Mouse (Mus musculus): ENCODE results near the gene Gak. TPM values are rescaled to one million over a fixed set of nuclear protein-coding genes. Genes with fewer than 3 reads are reported as not detected.
"Not testable (repeated sequence)": the region's sequence is repeated elsewhere in the genome, so short reads cannot be mapped to it uniquely, and the experiment has no call there.

Gene Gak
- polyA plus RNA-seq, 1 experiment from 2014 or later, result 47.2 TPM

DNA sequence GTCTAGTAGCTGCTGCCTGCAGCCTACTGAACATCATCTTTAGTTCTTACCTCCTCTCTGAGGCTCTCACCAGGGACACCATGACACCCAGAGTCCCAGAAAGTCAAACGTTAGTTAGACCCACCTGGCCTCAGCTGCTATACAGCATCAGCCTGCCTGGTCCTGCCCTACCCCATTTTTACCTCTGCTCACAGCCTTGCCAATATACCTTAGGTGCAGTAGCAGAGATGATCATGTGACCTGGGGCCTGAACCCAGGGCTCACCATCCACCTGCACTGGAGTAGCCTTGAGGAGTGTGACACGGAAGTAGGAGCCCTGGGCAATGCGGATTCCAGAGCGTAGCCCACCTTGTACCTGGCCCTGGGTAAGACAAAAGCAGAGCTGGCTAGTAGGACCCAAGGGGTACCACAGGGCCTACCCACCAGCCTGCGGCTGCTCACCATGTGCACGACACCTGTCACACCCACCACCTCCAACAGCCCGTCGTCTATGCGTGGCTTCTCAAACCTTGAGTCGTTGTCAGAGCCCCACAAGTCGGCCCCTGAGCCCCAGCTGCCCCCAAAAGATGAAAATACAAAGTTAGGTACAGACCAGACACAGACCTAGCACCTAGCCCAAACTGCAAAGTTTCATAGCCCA, 19.5 kb upstream of the Gak start:
- 92% methylated on average over 11 of the region's 11 CpGs for WGBS
- no peaks in the 10 kb centered on the region for H3K27me3 ChIP-seq (ENCODE audit: control insufficient read depth, insufficient read depth, low read length)
- no peak overlapping the region for H3K4me3 ChIP-seq (replicated peaks; ENCODE audit: low read length)
- no peak for ATAC-seq (ENCODE audit: low FRiP score)
- no peak overlapping the region for H3K9ac ChIP-seq
- H3K27ac ChIP-seq, result no peak overlapping the region
- no peak overlapping the region for H3K4me2 ChIP-seq (replicated peaks)
- no peaks in the 10 kb centered on the region for H3K4me1 ChIP-seq (replicated peaks; ENCODE audit: control insufficient read depth, insufficient read depth, low read length)
- no peaks in the 10 kb centered on the region for H3K9me3 ChIP-seq (ENCODE audit: control insufficient read depth, low read length)
- H3K36me3 ChIP-seq (replicated peaks; ENCODE audit: control insufficient read depth, insufficient read depth), result peaks cover 93% of the 10 kb centered on the region
- DNase-seq (ENCODE audit: low spot score), result no peak

DNA sequence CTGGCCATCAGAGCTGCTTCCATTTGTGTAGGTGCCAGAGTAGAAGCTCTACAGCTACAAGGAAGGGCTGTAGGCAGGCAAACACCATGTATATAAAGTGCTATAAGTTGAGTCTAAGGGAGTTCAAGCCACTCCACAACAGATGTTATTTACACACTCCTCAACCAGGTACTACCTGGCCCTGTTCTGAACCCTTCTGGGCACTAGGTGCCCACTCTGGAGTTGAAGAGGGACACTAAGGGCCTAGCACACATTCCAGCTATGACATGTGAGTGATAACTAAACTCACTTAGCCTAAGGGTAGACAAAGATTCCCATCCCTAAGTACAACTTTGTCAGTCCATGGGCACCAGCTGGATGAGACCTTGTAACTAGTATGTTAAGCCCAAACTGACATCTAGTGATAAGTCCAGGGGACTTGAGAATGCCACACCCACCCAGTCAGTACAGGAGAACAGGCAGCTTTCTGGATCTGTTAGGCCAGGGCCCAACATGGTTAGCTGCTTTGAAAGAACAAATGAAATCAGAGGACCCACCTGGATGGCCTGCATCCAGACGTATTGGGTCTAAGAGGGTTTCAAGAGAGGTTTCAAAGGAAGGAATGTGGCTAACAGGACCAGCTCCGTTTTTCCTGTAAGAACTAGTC, 18.4 kb upstream of the Gak start:
- H3K9ac ChIP-seq, result no peak overlapping the region
- no peak overlapping the region for H3K27ac ChIP-seq
- no peak overlapping the region for H3K4me2 ChIP-seq (replicated peaks)
- 90% methylated on average over 2 of the region's 2 CpGs for WGBS
- H3K4me1 ChIP-seq (replicated peaks; ENCODE audit: control insufficient read depth, insufficient read depth, low read length), result no peaks in the 10 kb centered on the region
- ATAC-seq (ENCODE audit: low FRiP score), result no peak
- no peak for DNase-seq (ENCODE audit: low spot score)
- peaks cover 93% of the 10 kb centered on the region for H3K36me3 ChIP-seq (replicated peaks; ENCODE audit: control insufficient read depth, insufficient read depth)
- no peak overlapping the region for H3K4me3 ChIP-seq (replicated peaks; ENCODE audit: low read length)
- H3K9me3 ChIP-seq (ENCODE audit: control insufficient read depth, low read length), result no peaks in the 10 kb centered on the region
- H3K27me3 ChIP-seq (ENCODE audit: control insufficient read depth, insufficient read depth, low read length), result no peaks in the 10 kb centered on the region

DNA sequence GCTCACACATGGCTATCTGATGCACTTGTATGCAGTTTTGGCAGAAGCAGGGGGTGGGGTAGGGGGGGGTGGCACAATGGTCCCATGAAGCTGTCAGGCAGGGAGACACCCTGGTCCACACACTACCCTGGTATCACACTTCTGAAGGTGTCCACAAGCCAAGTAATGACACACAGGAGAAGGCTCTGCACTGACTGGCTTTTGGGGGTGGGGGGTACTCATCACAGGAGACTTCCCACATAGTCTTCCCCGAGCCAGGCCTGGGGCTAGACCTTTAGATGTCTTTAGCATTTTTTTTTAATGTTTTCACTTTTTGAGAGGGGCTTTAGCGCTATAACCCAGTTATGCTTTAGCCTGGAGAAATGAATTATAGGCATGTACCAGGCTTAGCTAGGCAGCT, 17.8 kb upstream of the Gak start:
- H3K27me3 ChIP-seq (ENCODE audit: control insufficient read depth, insufficient read depth, low read length), result no peaks in the 10 kb centered on the region
- no peaks in the 10 kb centered on the region for H3K4me1 ChIP-seq (replicated peaks; ENCODE audit: control insufficient read depth, insufficient read depth, low read length)
- no peak overlapping the region for H3K4me2 ChIP-seq (replicated peaks)
- no peak overlapping the region for H3K27ac ChIP-seq
- WGBS, result 90% methylated on average over 2 of the region's 2 CpGs
- ATAC-seq (ENCODE audit: low FRiP score) (no peak), DNase-seq (ENCODE audit: low spot score) (no peak)
- H3K4me3 ChIP-seq (replicated peaks; ENCODE audit: low read length), result no peak overlapping the region
- no peaks in the 10 kb centered on the region for H3K9me3 ChIP-seq (ENCODE audit: control insufficient read depth, low read length)
- H3K9ac ChIP-seq, result no peak overlapping the region
- H3K36me3 ChIP-seq (replicated peaks; ENCODE audit: control insufficient read depth, insufficient read depth), result peaks cover 93% of the 10 kb centered on the region

DNA sequence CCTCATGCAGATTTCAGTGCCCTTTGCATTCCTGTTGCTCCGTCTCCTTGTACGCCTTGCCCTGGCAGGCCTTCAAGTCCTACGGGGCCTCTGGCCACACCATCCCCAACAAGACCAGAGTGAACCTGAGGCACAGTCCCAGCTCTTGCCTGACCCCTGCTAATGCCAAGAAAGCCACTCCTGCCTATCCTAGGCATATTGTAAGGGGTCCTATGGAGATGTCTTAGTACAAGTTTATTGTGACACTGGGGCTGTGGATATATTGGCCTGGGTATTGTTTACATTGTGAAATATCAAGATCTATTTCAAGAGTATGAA, 16.7 kb upstream of the Gak start:
- WGBS, result 88% methylated on average over 3 of the region's 3 CpGs
- Histone ChIP-seq H3K36me3 (replicated peaks; ENCODE audit: control insufficient read depth, insufficient read depth) (peaks cover 89% of the 10 kb centered on the region), H3K4me1 (replicated peaks; ENCODE audit: control insufficient read depth, insufficient read depth, low read length) (no peaks in the 10 kb centered on the region)

DNA sequence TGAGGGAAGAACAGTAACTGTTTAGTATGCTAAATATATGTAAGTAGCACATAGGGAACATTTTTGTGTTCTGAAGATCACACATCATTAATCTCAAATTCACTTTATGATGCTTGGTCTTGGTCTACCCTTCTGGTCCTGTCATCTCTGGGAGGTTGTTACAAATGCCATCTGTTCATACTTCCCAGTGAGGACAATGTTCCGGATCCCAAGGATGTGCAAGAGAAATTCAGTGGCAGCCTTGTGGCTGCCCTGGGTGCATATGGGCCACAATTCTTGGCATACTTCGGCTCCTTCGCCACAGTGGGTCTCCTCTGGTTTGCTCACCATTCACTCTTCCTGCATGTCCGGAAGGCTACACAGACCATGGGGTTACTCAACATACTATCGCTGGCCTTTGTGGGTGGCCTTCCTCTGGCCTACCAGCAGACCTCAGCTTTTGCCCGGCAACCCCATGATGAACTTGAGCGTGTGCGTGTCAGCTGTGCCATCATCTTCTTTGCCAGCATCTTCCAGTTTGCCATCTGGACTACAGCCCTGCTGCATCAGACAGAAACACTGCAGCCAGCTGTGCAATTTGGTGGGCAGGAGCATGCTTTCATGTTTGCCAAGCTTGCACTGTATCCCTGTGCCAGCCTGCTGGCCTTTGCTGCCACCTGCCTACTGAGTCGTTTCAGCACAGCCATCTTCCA, 16.2 kb upstream of the Gak start:
- peak; percentile 37 for DNase-seq (ENCODE audit: low spot score)
- Histone ChIP-seq H3K27me3 (ENCODE audit: control insufficient read depth, insufficient read depth, low read length) (no peaks in the 10 kb centered on the region), H3K9me3 (ENCODE audit: control insufficient read depth, low read length) (no peaks in the 10 kb centered on the region), H3K4me2 (replicated peaks) (no peak overlapping the region), H3K4me1 (replicated peaks; ENCODE audit: control insufficient read depth, insufficient read depth, low read length) (no peaks in the 10 kb centered on the region), H3K36me3 (replicated peaks; ENCODE audit: control insufficient read depth, insufficient read depth) (peaks cover 84% of the 10 kb centered on the region), H3K27ac (no peak overlapping the region), H3K9ac (no peak overlapping the region), H3K4me3 (replicated peaks; ENCODE audit: low read length) (no peak overlapping the region)
- peak; percentile 44; the same call in 1 of the 2 replicates for ATAC-seq (ENCODE audit: low FRiP score)
- 87% methylated on average over 9 of the region's 9 CpGs for WGBS

More for the DNA sequence above, 16.7 kb upstream of the Gak start:
- ATAC-seq (ENCODE audit: low FRiP score), result no peak
- Histone ChIP-seq H3K9me3 (ENCODE audit: control insufficient read depth, low read length) (no peaks in the 10 kb centered on the region), H3K4me3 (replicated peaks; ENCODE audit: low read length) (no peak overlapping the region), H3K4me2 (replicated peaks) (no peak overlapping the region), H3K9ac (no peak overlapping the region), H3K27me3 (ENCODE audit: control insufficient read depth, insufficient read depth, low read length) (no peaks in the 10 kb centered on the region), H3K27ac (no peak overlapping the region)
- DNase-seq (ENCODE audit: low spot score), result no peak

DNA sequence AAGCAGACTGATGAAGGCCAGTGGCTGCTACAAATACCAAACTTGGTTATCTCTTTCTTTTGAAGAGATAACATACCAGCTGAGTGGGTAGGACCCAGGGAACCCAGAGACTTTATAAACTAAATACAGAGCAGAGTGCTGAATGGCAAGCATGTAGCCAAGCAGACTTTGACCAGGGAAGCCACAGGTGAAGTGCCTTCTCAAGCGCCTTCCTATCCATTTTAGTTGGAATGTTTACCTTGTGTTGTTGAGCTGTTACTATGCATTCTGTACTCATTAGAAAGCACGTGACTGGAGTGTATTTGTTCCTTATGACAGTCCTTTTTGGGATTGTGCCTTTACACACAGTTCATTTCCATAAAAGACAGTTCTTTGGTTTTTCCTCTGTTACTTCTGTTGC, 14.1 kb upstream of the Gak start:
- no peak overlapping the region for H3K9ac ChIP-seq
- 86% methylated on average over 2 of the region's 2 CpGs for WGBS
- no peak overlapping the region for H3K27ac ChIP-seq
- no peaks in the 10 kb centered on the region for H3K4me1 ChIP-seq (replicated peaks; ENCODE audit: control insufficient read depth, insufficient read depth, low read length)
- no peak overlapping the region for H3K4me2 ChIP-seq (replicated peaks)
- no peak for ATAC-seq (ENCODE audit: low FRiP score)
- no peak for DNase-seq (ENCODE audit: low spot score)
- H3K4me3 ChIP-seq (replicated peaks; ENCODE audit: low read length), result no peak overlapping the region
- H3K9me3 ChIP-seq (ENCODE audit: control insufficient read depth, low read length), result no peaks in the 10 kb centered on the region
- H3K27me3 ChIP-seq (ENCODE audit: control insufficient read depth, insufficient read depth, low read length), result no peaks in the 10 kb centered on the region
- H3K36me3 ChIP-seq (replicated peaks; ENCODE audit: control insufficient read depth, insufficient read depth), result peaks cover 71% of the 10 kb centered on the region

DNA sequence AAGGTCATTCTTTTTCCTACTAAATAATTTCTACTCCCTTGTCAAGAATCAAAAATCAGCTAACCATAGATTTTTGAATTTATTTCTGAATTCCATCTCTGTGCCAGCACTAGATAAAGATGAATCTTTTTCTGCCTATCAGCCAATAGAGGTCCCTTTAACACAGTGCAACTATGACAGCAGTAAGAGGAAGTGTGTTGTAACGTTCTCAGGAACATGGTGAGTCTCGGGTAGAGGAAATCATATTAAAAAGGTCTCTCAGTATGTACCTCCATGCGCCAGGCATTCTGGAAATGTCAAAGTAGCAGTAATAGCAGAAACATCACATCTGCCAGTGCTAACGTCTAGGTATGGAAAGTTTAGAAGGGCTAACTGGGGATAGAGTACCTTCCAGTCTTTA, 6.6 kb upstream of the Gak start:
- no peaks in the 10 kb centered on the region for H3K4me1 ChIP-seq (replicated peaks; ENCODE audit: control insufficient read depth, insufficient read depth, low read length)
- no peaks in the 10 kb centered on the region for H3K27me3 ChIP-seq (ENCODE audit: control insufficient read depth, insufficient read depth, low read length)
- H3K9me3 ChIP-seq (ENCODE audit: control insufficient read depth, low read length), result no peaks in the 10 kb centered on the region
- DNase-seq (ENCODE audit: low spot score) (no peak), ATAC-seq (ENCODE audit: low FRiP score) (no peak)
- no peak overlapping the region for H3K4me2 ChIP-seq (replicated peaks)
- 82% methylated on average over 4 of the region's 4 CpGs for WGBS
- H3K36me3 ChIP-seq (replicated peaks; ENCODE audit: control insufficient read depth, insufficient read depth), result peaks cover 12% of the 10 kb centered on the region; the same call in 1 of the 2 replicates
- H3K27ac ChIP-seq, result no peak overlapping the region
- no peak overlapping the region for H3K4me3 ChIP-seq (replicated peaks; ENCODE audit: low read length)
- no peak overlapping the region for H3K9ac ChIP-seq

DNA sequence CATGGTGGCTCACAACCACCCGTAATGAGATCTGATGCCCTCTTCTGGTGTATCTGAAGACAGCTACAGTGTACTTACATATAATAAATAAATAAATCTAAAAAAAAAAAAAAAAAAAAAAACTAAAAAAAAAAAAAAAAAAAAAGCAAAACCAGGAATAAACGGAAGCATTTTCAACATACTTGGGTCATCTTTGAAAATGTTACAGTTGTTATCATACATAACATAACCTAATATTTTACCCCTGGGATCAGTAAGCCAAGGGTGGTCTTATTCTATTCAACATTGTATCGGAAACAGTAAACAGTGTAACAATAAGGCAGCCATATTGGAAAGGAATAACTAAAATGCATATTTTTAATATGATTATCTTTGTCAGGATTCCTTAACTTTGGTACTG, 4.5 kb upstream of the Gak start:
- not testable (repeated sequence) for H3K4me1 ChIP-seq (replicated peaks; ENCODE audit: control insufficient read depth, insufficient read depth, low read length); H3K36me3 ChIP-seq (replicated peaks; ENCODE audit: control insufficient read depth, insufficient read depth); H3K27me3 ChIP-seq (ENCODE audit: control insufficient read depth, insufficient read depth, low read length); H3K9me3 ChIP-seq (ENCODE audit: control insufficient read depth, low read length); ATAC-seq (ENCODE audit: low FRiP score); DNase-seq (ENCODE audit: low spot score); H3K9ac ChIP-seq; H3K27ac ChIP-seq; H3K4me3 ChIP-seq (replicated peaks; ENCODE audit: low read length); H3K4me2 ChIP-seq (replicated peaks)
- 92% methylated on average over 2 of the region's 3 CpGs for WGBS

DNA sequence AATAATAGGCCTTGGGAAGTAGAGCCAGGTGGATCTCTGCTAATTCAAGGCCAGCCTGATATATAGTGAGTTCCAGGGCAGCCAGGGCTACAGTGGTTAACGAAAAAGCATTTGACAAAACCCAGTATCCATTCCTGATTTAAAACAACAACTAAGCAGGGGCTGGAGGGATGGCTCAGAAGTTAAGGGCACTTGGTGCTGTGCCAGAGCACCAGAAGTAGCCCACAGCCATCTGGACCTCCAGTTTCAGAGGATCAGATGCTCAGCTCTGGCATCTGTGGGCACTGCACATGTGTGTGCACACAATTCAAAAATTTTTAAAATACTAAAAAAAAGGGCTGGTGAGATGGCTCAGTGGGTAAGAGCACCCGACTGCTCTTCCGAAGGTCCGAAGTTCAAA, 4.1 kb upstream of the Gak start:
- DNase-seq (ENCODE audit: low spot score), result no peak
- Histone ChIP-seq H3K9ac (no peak overlapping the region), H3K4me1 (replicated peaks; ENCODE audit: control insufficient read depth, insufficient read depth, low read length) (peaks cover 9% of the 10 kb centered on the region), H3K9me3 (ENCODE audit: control insufficient read depth, low read length) (no peaks in the 10 kb centered on the region), H3K36me3 (replicated peaks; ENCODE audit: control insufficient read depth, insufficient read depth) (0 out of 2 replicates have a peak, but pooled peaks cover 5% of the 10 kb centered on the region), H3K27ac (no peak overlapping the region), H3K4me2 (replicated peaks) (no peak overlapping the region), H3K27me3 (ENCODE audit: control insufficient read depth, insufficient read depth, low read length) (no peaks in the 10 kb centered on the region), H3K4me3 (replicated peaks; ENCODE audit: low read length) (no peak overlapping the region)
- 90% methylated on average over 4 of the region's 4 CpGs for WGBS
- no peak for ATAC-seq (ENCODE audit: low FRiP score)
